Mouse (Mus musculus): ENCODE results near the gene Lrig2. TPM values are rescaled to one million over a fixed set of nuclear protein-coding genes. Genes with fewer than 3 reads are reported as not detected.
A peak's percentile ranks its signal among the peaks of the same experiment; 100 is the strongest.

Lrig2 gene
- total and polyA plus RNA-seq, 2 experiments, result 2.8 to 5.8 TPM

DNA sequence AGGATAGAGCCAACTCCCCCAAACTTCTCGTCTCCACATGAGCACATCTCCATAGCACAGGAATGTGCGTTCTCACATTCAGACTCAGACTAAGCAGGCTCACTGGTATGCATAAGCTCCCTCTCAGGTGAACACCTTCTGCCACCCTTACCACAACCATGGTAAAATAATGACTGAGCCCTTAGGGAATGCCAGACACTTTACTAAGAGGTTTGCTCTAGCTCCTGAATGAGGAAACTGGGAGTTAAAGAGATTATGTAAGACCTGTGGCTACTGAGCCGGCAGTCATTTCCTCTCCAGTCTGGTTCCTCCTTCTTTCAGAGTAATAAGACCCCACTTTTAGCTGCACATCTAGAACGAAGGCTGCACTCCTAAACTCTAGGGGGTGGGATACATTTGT lies 108.1 kb downstream of the Lrig2 start:
- Histone ChIP-seq H3K4me1 (ENCODE audit: control insufficient read depth, insufficient read depth, low read length) (no peaks in the 10 kb centered on the region), H3K27ac (replicated peaks; ENCODE audit: insufficient read depth, low read depth, low read length) (no peak overlapping the region), H3K36me3 (ENCODE audit: control insufficient read depth, insufficient read depth, low read length) (no peaks in the 10 kb centered on the region), H3K4me3 (ENCODE audit: insufficient read depth, low read depth, low read length) (no peak overlapping the region), H3K79me2 (ENCODE audit: control insufficient read depth, insufficient read depth, low read length) (no peaks in the 10 kb centered on the region), H3K9ac (ENCODE audit: low read depth, low read length) (no peak overlapping the region), H3K27me3 (ENCODE audit: control insufficient read depth, insufficient read depth, low read length) (no peaks in the 10 kb centered on the region)
- TF ChIP-seq POLR2A (IDR thresholded peaks at IDR 0.05; ENCODE audit: extremely low read depth, insufficient read depth, low read length) (no peak), CTCF (IDR thresholded peaks at IDR 0.05; ENCODE audit: low read depth, low read length) (no peak)
- DNase-seq (ENCODE audit: extremely low read depth, low read depth, low spot score), result no peak
- 83% methylated on average over 4 of the region's 4 CpGs for WGBS

DNA sequence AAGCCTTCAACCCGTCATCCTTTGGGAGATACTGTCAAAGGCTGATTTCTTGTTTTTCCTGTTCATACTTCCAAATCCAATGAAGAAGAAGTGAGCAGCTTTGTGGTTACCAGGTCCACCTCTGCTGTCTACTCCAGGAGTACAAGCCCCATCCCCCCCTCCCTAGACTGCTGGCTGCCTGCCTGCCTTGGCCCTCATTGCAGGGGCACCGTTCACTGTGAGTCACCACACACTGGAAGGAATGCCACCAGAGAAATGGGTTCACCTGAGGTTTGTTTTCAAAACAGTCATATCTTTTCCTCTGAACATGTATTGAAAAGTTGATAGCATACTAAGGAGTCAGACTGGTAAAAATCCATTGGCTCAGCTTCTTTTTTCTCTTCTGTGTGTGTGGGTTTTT lies 110.5 kb downstream of the Lrig2 start:
- DNase-seq (ENCODE audit: extremely low read depth, low read depth, low spot score), result peak; percentile 12
- TF ChIP-seq POLR2A (IDR thresholded peaks at IDR 0.05; ENCODE audit: extremely low read depth, insufficient read depth, low read length), result no peak
- TF ChIP-seq CTCF (IDR thresholded peaks at IDR 0.05; ENCODE audit: low read depth, low read length), result no peak
- WGBS, result 52% methylated on average over 2 of the region's 2 CpGs
- H3K27ac ChIP-seq (replicated peaks; ENCODE audit: insufficient read depth, low read depth, low read length), result no peak overlapping the region
- H3K4me1 ChIP-seq (ENCODE audit: control insufficient read depth, insufficient read depth, low read length), result no peaks in the 10 kb centered on the region
- no peaks in the 10 kb centered on the region for H3K27me3 ChIP-seq (ENCODE audit: control insufficient read depth, insufficient read depth, low read length)
- no peaks in the 10 kb centered on the region for H3K36me3 ChIP-seq (ENCODE audit: control insufficient read depth, insufficient read depth, low read length)
- H3K79me2 ChIP-seq (ENCODE audit: control insufficient read depth, insufficient read depth, low read length), result no peaks in the 10 kb centered on the region
- no peak overlapping the region for H3K4me3 ChIP-seq (ENCODE audit: insufficient read depth, low read depth, low read length)
- H3K9ac ChIP-seq (ENCODE audit: low read depth, low read length), result no peak overlapping the region

DNA sequence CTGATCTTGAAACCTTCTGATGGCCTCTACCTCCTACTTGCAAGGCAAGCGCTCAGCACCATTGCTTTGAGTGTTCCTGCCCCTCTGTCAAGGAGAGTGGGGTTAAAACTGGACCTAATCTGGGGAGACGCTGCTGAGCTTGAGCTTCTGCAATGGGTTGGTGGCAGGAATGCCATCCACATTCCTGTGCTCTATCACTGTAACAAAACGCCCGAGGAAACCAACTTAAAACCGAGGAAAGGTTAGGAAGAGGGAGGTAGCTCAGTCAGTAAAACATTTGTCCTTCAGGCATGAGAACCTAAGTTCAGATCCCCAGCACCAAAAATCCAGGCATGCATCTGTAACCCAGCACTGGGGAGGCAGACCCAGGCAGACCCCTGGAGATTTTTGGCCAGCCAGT lies 111.6 kb downstream of the Lrig2 start:
- no peak overlapping the region for H3K9ac ChIP-seq (ENCODE audit: low read depth, low read length)
- TF ChIP-seq CTCF (IDR thresholded peaks at IDR 0.05; ENCODE audit: low read depth, low read length) (no peak), POLR2A (IDR thresholded peaks at IDR 0.05; ENCODE audit: extremely low read depth, insufficient read depth, low read length) (no peak)
- no peaks in the 10 kb centered on the region for H3K27me3 ChIP-seq (ENCODE audit: control insufficient read depth, insufficient read depth, low read length)
- H3K27ac ChIP-seq (replicated peaks; ENCODE audit: insufficient read depth, low read depth, low read length), result no peak overlapping the region
- DNase-seq (ENCODE audit: extremely low read depth, low read depth, low spot score), result no peak
- H3K4me3 ChIP-seq (ENCODE audit: insufficient read depth, low read depth, low read length), result no peak overlapping the region
- no peaks in the 10 kb centered on the region for H3K4me1 ChIP-seq (ENCODE audit: control insufficient read depth, insufficient read depth, low read length)
- H3K36me3 ChIP-seq (ENCODE audit: control insufficient read depth, insufficient read depth, low read length), result no peaks in the 10 kb centered on the region
- no peaks in the 10 kb centered on the region for H3K79me2 ChIP-seq (ENCODE audit: control insufficient read depth, insufficient read depth, low read length)
- 93% methylated on average over 5 of the region's 5 CpGs for WGBS

DNA sequence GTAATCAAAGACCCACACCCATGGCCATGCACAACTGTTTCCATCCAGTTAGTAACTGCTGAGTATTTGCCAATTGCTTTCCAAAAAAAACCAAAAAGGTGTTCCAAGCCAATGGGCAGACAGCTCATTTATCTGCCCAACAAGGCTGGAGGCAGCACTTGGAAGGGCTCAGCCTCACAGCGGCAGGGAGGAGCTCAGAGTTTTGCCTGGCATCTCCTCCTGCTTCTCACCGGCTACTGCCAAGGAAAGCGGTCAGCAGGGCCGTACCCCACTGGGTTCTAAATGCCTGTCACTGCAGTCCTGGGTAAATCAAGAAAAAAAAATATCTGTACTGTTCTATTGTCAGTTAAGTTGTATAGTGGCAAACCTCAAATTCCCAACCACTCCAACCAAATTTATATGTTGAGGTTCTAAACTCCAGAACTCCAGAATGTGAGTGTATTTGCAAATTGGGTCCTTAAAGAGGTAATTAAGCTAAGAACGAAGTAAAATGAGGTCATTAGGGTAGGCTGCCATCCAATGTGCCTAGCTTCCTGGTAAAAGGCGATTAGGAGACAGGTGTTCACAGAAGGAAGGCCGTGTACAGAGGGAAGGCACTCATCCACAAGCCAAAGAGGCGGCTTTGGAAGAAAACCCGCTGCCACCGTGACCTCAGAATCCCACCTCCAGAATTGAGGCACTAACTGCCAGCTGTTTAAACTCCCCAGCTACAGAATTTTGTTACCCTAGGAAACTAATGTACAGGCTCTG lies 112.2 kb downstream of the Lrig2 start:
- Histone ChIP-seq H3K27ac (replicated peaks; ENCODE audit: insufficient read depth, low read depth, low read length) (no peak overlapping the region), H3K4me1 (ENCODE audit: control insufficient read depth, insufficient read depth, low read length) (no peaks in the 10 kb centered on the region), H3K27me3 (ENCODE audit: control insufficient read depth, insufficient read depth, low read length) (no peaks in the 10 kb centered on the region), H3K4me3 (ENCODE audit: insufficient read depth, low read depth, low read length) (no peak overlapping the region), H3K9ac (ENCODE audit: low read depth, low read length) (no peak overlapping the region), H3K36me3 (ENCODE audit: control insufficient read depth, insufficient read depth, low read length) (no peaks in the 10 kb centered on the region), H3K79me2 (ENCODE audit: control insufficient read depth, insufficient read depth, low read length) (no peaks in the 10 kb centered on the region)
- WGBS, result 96% methylated on average over 10 of the region's 10 CpGs
- DNase-seq (ENCODE audit: extremely low read depth, low read depth, low spot score), result no peak
- no peak for TF ChIP-seq CTCF (IDR thresholded peaks at IDR 0.05; ENCODE audit: low read depth, low read length)
- no peak for TF ChIP-seq POLR2A (IDR thresholded peaks at IDR 0.05; ENCODE audit: extremely low read depth, insufficient read depth, low read length)

DNA sequence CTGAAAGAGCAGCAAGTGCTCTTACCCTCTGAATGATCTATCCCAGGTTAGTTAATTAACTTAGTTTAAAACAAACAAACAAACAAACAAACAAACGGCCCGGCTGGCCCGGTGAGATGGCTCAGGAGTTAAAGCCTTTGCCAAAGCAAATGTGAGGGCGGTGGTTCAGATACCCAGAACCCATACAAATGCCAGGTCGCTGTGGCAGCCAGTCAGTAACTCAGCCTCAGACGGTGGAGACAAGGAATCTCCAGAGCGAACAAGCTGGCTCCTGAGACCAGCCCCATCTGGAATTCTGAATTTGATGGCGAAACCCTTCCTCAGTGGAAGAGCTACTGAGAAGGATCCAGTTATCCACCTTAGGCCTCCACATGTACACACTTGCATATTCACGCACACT lies 114.4 kb downstream of the Lrig2 start:
- H3K4me1 ChIP-seq (ENCODE audit: control insufficient read depth, insufficient read depth, low read length), result no peaks in the 10 kb centered on the region
- H3K27ac ChIP-seq (replicated peaks; ENCODE audit: insufficient read depth, low read depth, low read length), result no peak overlapping the region
- no peak overlapping the region for H3K4me3 ChIP-seq (ENCODE audit: insufficient read depth, low read depth, low read length)
- H3K9ac ChIP-seq (ENCODE audit: low read depth, low read length), result no peak overlapping the region
- DNase-seq (ENCODE audit: extremely low read depth, low read depth, low spot score), result no peak
- TF ChIP-seq POLR2A (IDR thresholded peaks at IDR 0.05; ENCODE audit: extremely low read depth, insufficient read depth, low read length) (no peak), CTCF (IDR thresholded peaks at IDR 0.05; ENCODE audit: low read depth, low read length) (no peak)
- no peaks in the 10 kb centered on the region for H3K79me2 ChIP-seq (ENCODE audit: control insufficient read depth, insufficient read depth, low read length)
- 59% methylated on average over 9 of the region's 9 CpGs for whole genome bisulfite sequencing
- H3K36me3 ChIP-seq (ENCODE audit: control insufficient read depth, insufficient read depth, low read length), result no peaks in the 10 kb centered on the region
- H3K27me3 ChIP-seq (ENCODE audit: control insufficient read depth, insufficient read depth, low read length), result no peaks in the 10 kb centered on the region

DNA sequence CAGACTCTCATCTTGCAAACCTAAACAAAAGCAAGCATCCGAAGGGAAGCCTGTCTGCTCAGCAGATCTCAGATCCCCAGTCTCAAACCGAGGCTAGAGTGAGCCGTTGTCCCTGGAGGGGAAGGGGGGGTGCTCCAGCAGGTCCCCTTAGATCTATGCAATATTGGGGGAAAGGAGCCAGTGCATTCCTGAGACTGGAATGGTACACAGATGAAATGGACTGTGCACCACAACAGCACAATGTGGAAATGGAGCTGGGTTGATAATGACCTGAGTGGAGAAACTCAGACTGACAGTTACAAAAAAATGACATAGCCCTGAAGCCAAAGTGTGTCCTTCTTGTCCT lies 115.0 kb downstream of the Lrig2 start:
- Histone ChIP-seq H3K27me3 (ENCODE audit: control insufficient read depth, insufficient read depth, low read length) (no peaks in the 10 kb centered on the region), H3K36me3 (ENCODE audit: control insufficient read depth, insufficient read depth, low read length) (no peaks in the 10 kb centered on the region), H3K4me3 (ENCODE audit: insufficient read depth, low read depth, low read length) (no peak overlapping the region), H3K27ac (replicated peaks; ENCODE audit: insufficient read depth, low read depth, low read length) (no peak overlapping the region), H3K4me1 (ENCODE audit: control insufficient read depth, insufficient read depth, low read length) (no peaks in the 10 kb centered on the region), H3K79me2 (ENCODE audit: control insufficient read depth, insufficient read depth, low read length) (no peaks in the 10 kb centered on the region), H3K9ac (ENCODE audit: low read depth, low read length) (no peak overlapping the region)
- no peak for TF ChIP-seq CTCF (IDR thresholded peaks at IDR 0.05; ENCODE audit: low read depth, low read length)
- TF ChIP-seq POLR2A (IDR thresholded peaks at IDR 0.05; ENCODE audit: extremely low read depth, insufficient read depth, low read length), result no peak
- DNase-seq (ENCODE audit: extremely low read depth, low read depth, low spot score), result no peak
- 56% methylated on average over 3 of the region's 3 CpGs for WGBS
